Mouse (Mus musculus) C2C12 (cell line): ENCODE results near the gene Tnrc18.

ENCODE experiments used
- CTCF ChIP-seq: IDR thresholded peaks from one replicate; pipeline ENCODE4 v1.5.1; 2011; ENCODE audit not compliant: control insufficient read depth, insufficient read depth, insufficient read length
- FOSL1 ChIP-seq: IDR thresholded peaks from one replicate; pipeline ENCODE4 v1.8.0; 2011; ENCODE audit warnings: mild to moderate bottlenecking, low read length; ENCODE audit not compliant: poor library complexity, insufficient read depth, severe bottlenecking
- MAX ChIP-seq: IDR thresholded peaks from one replicate; pipeline ENCODE4 v1.6.1; 2011; ENCODE audit warnings: mild to moderate bottlenecking, control low read depth
- MYOD1 ChIP-seq: IDR thresholded peaks from one replicate; pipeline ENCODE4 v1.6.1; 2011; ENCODE audit warnings: low read depth; ENCODE audit not compliant: control insufficient read depth, insufficient read length
- USF1 ChIP-seq: IDR thresholded peaks from one replicate; pipeline ENCODE4 v1.6.1; 2011; ENCODE audit warnings: low read depth, mild to moderate bottlenecking, control low read depth, moderate library complexity

DNA sequence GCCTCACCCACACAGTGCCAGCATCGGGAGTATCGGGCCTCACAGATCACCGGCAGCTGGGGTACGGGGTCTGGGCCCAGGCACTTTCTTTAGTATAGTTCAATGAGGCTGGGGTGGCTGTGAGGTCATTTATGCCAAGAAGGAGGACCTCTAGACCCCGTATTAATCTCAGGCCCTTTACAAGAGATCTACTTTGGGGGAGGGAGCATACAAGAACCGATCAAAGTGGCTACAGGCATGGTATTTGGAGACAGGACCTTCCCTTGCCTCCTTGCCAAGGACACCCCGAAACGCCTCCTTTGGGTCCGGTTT is 4.5 kb upstream of the Tnrc18 start:
- TF ChIP-seq MAX (peak; percentile 17), CTCF (no peak), FOSL1 (no peak), USF1 (no peak), MYOD1 (no peak)
